Mouse (Mus musculus): ENCODE data around the gene Snap25. TPM values are rescaled to one million over a fixed set of nuclear protein-coding genes. Genes with fewer than 3 reads are reported as not detected.

Snap25 gene
- polyA plus RNA-seq, 1 experiment from 2014 or later = 9.5 TPM

- no peaks in the 10 kb centered on the region for H3K4me1 ChIP-seq (replicated peaks; ENCODE audit: control insufficient read depth, insufficient read depth, low read length)
- no peaks in the 10 kb centered on the region for H3K27me3 ChIP-seq (replicated peaks; ENCODE audit: control insufficient read depth, insufficient read depth, low read length)
- no peaks in the 10 kb centered on the region for H3K36me3 ChIP-seq (ENCODE audit: control insufficient read depth, insufficient read depth, low read length)
- WGBS = 76% methylated on average over 3 of the region's 3 CpGs
- H3K4me3 ChIP-seq (ENCODE audit: low read depth, low read length) = no peak overlapping the region
- no peak overlapping the region for H3K4me2 ChIP-seq (ENCODE audit: low read length)
- DNase-seq (ENCODE audit: low spot score) (no peak), ATAC-seq (replicated peaks; ENCODE audit: low FRiP score, low TSS enrichment, low read depth) (no peak)
- H3K9me3 ChIP-seq (ENCODE audit: control insufficient read depth, low read length) = no peaks in the 10 kb centered on the region
- no peak overlapping the region for H3K27ac ChIP-seq (ENCODE audit: low read depth)
- no peak overlapping the region for H3K9ac ChIP-seq (ENCODE audit: low read length)
These were observed 13.6 kb upstream of the Snap25 start for GRCm38 (mm10) chr2:136699429-136700227.

GRCm38 (mm10) chr2:136703376-136703775 is 9.9 kb upstream of the Snap25 start:
- 75% methylated on average over 2 of the region's 2 CpGs for WGBS
- DNase-seq (ENCODE audit: low spot score) = no peak
- H3K4me2 ChIP-seq (ENCODE audit: low read length) = no peak overlapping the region
- no peaks in the 10 kb centered on the region for H3K36me3 ChIP-seq (ENCODE audit: control insufficient read depth, insufficient read depth, low read length)
- H3K4me3 ChIP-seq (ENCODE audit: low read depth, low read length) = no peak overlapping the region
- H3K4me1 ChIP-seq (replicated peaks; ENCODE audit: control insufficient read depth, insufficient read depth, low read length) = no peaks in the 10 kb centered on the region
- H3K27ac ChIP-seq (ENCODE audit: low read depth) = no peak overlapping the region
- ATAC-seq (replicated peaks; ENCODE audit: low FRiP score, low TSS enrichment, low read depth) = no peak
- no peaks in the 10 kb centered on the region for H3K27me3 ChIP-seq (replicated peaks; ENCODE audit: control insufficient read depth, insufficient read depth, low read length)
- no peaks in the 10 kb centered on the region for H3K9me3 ChIP-seq (ENCODE audit: control insufficient read depth, low read length)
- H3K9ac ChIP-seq (ENCODE audit: low read length) = no peak overlapping the region

- ATAC-seq (replicated peaks; ENCODE audit: low FRiP score, low TSS enrichment, low read depth) = no peak
- WGBS = 52% methylated on average over 3 of the region's 3 CpGs
These were observed 2.1 kb upstream of the Snap25 start for GRCm38 (mm10) chr2:136711155-136711554.

GRCm38 (mm10) chr2:136711746-136712440 is 1.4 kb upstream of the Snap25 start:
- Histone ChIP-seq H3K9ac (ENCODE audit: low read length) (no peak overlapping the region), H3K4me1 (replicated peaks; ENCODE audit: control insufficient read depth, insufficient read depth, low read length) (0 out of 2 replicates have a peak, but pooled peaks cover 2% of the 10 kb centered on the region), H3K27me3 (replicated peaks; ENCODE audit: control insufficient read depth, insufficient read depth, low read length) (peaks cover 5% of the 10 kb centered on the region; the same call in 1 of the 2 replicates), H3K27ac (ENCODE audit: low read depth) (no peak overlapping the region), H3K36me3 (ENCODE audit: control insufficient read depth, insufficient read depth, low read length) (no peaks in the 10 kb centered on the region), H3K9me3 (ENCODE audit: control insufficient read depth, low read length) (no peaks in the 10 kb centered on the region), H3K4me2 (ENCODE audit: low read length) (peak overlapping the region; percentile 50), H3K4me3 (ENCODE audit: low read depth, low read length) (peak overlapping the region; percentile 4; the same call in 1 of the 2 replicates)
- ATAC-seq (replicated peaks; ENCODE audit: low FRiP score, low TSS enrichment, low read depth) (peak; percentile 41; the same call in 1 of the 2 replicates), DNase-seq (ENCODE audit: low spot score) (peak; percentile 56)
- WGBS = 4% methylated on average over 28 of the region's 28 CpGs

More at GRCm38 (mm10) chr2:136711155-136711554, 2.1 kb upstream of the Snap25 start:
- H3K27me3 ChIP-seq (replicated peaks; ENCODE audit: control insufficient read depth, insufficient read depth, low read length) = peaks cover 5% of the 10 kb centered on the region; the same call in 1 of the 2 replicates
- H3K9me3 ChIP-seq (ENCODE audit: control insufficient read depth, low read length) = no peaks in the 10 kb centered on the region
- H3K27ac ChIP-seq (ENCODE audit: low read depth) = no peak overlapping the region
- H3K9ac ChIP-seq (ENCODE audit: low read length) = no peak overlapping the region
- no peak overlapping the region for H3K4me2 ChIP-seq (ENCODE audit: low read length)
- no peak for DNase-seq (ENCODE audit: low spot score)
- H3K4me3 ChIP-seq (ENCODE audit: low read depth, low read length) = no peak overlapping the region
- H3K4me1 ChIP-seq (replicated peaks; ENCODE audit: control insufficient read depth, insufficient read depth, low read length) = 0 out of 2 replicates have a peak, but pooled peaks cover 2% of the 10 kb centered on the region
- no peaks in the 10 kb centered on the region for H3K36me3 ChIP-seq (ENCODE audit: control insufficient read depth, insufficient read depth, low read length)

GRCm38 (mm10) chr2:136712441-136713015 is 725 bp upstream of the Snap25 start:
- Histone ChIP-seq H3K9ac (ENCODE audit: low read length) (no peak overlapping the region), H3K27me3 (replicated peaks; ENCODE audit: control insufficient read depth, insufficient read depth, low read length) (peaks cover 5% of the 10 kb centered on the region; the same call in 1 of the 2 replicates), H3K4me3 (ENCODE audit: low read depth, low read length) (peak overlapping the region; percentile 32), H3K4me2 (ENCODE audit: low read length) (peak overlapping the region; percentile 50), H3K4me1 (replicated peaks; ENCODE audit: control insufficient read depth, insufficient read depth, low read length) (0 out of 2 replicates have a peak, but pooled peaks cover 2% of the 10 kb centered on the region), H3K27ac (ENCODE audit: low read depth) (no peak overlapping the region), H3K9me3 (ENCODE audit: control insufficient read depth, low read length) (no peaks in the 10 kb centered on the region), H3K36me3 (ENCODE audit: control insufficient read depth, insufficient read depth, low read length) (no peaks in the 10 kb centered on the region)
- ATAC-seq (replicated peaks; ENCODE audit: low FRiP score, low TSS enrichment, low read depth) (no peak), DNase-seq (ENCODE audit: low spot score) (peak; percentile 53)
- WGBS = 3% methylated on average over 13 of the region's 13 CpGs

- no peaks in the 10 kb centered on the region for H3K36me3 ChIP-seq (ENCODE audit: control insufficient read depth, insufficient read depth, low read length)
- no peak overlapping the region for H3K9ac ChIP-seq (ENCODE audit: low read length)
- peak; percentile 95 for DNase-seq (ENCODE audit: low spot score)
- peak overlapping the region; percentile 50 for H3K4me2 ChIP-seq (ENCODE audit: low read length)
- 1% methylated on average over 22 of the region's 22 CpGs for WGBS
- no peaks in the 10 kb centered on the region for H3K9me3 ChIP-seq (ENCODE audit: control insufficient read depth, low read length)
- no peak overlapping the region for H3K27ac ChIP-seq (ENCODE audit: low read depth)
- peak; percentile 90 for ATAC-seq (replicated peaks; ENCODE audit: low FRiP score, low TSS enrichment, low read depth)
- peak overlapping the region; percentile 32; the same call in 1 of the 2 replicates for H3K4me3 ChIP-seq (ENCODE audit: low read depth, low read length)
- 0 out of 2 replicates have a peak, but pooled peaks cover 2% of the 10 kb centered on the region for H3K4me1 ChIP-seq (replicated peaks; ENCODE audit: control insufficient read depth, insufficient read depth, low read length)
- H3K27me3 ChIP-seq (replicated peaks; ENCODE audit: control insufficient read depth, insufficient read depth, low read length) = peaks cover 5% of the 10 kb centered on the region; the same call in 1 of the 2 replicates
These were observed 757 bp downstream of the Snap25 start for GRCm38 (mm10) chr2:136714008-136714411.

DNA sequence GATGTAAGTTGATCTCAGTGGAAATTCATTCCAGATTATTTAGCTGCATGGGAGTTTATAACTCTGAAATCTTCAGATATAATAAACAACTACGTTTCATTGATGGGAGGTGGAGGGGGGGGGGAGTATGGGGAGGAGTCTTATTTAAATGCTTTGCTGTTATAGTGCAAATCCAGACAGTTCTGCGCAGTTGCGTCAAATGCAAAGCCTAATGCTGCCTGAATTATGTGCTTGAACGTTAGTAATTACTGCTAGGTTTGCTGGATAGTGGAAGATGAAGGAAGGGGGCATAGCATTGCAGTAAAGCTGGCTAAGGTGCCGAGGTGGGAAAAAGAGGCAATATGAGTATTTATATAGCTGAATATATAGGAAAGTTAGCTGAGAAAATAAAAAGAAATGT is 2.3 kb downstream of the Snap25 start:
- 0 out of 2 replicates have a peak, but pooled peaks cover 2% of the 10 kb centered on the region for H3K4me1 ChIP-seq (replicated peaks; ENCODE audit: control insufficient read depth, insufficient read depth, low read length)
- no peak overlapping the region for H3K27ac ChIP-seq (ENCODE audit: low read depth)
- H3K9me3 ChIP-seq (ENCODE audit: control insufficient read depth, low read length) = no peaks in the 10 kb centered on the region
- H3K4me2 ChIP-seq (ENCODE audit: low read length) = no peak overlapping the region
- no peak overlapping the region for H3K4me3 ChIP-seq (ENCODE audit: low read depth, low read length)
- DNase-seq (ENCODE audit: low spot score) = no peak
- no peaks in the 10 kb centered on the region for H3K36me3 ChIP-seq (ENCODE audit: control insufficient read depth, insufficient read depth, low read length)
- peaks cover 5% of the 10 kb centered on the region; the same call in 1 of the 2 replicates for H3K27me3 ChIP-seq (replicated peaks; ENCODE audit: control insufficient read depth, insufficient read depth, low read length)
- no peak for ATAC-seq (replicated peaks; ENCODE audit: low FRiP score, low TSS enrichment, low read depth)
- no peak overlapping the region for H3K9ac ChIP-seq (ENCODE audit: low read length)
- WGBS = 74% methylated on average over 5 of the region's 5 CpGs

- Histone ChIP-seq H3K36me3 (ENCODE audit: control insufficient read depth, insufficient read depth, low read length) (no peaks in the 10 kb centered on the region), H3K27me3 (replicated peaks; ENCODE audit: control insufficient read depth, insufficient read depth, low read length) (peaks cover 3% of the 10 kb centered on the region; the same call in 1 of the 2 replicates), H3K9ac (ENCODE audit: low read length) (no peak overlapping the region), H3K4me1 (replicated peaks; ENCODE audit: control insufficient read depth, insufficient read depth, low read length) (0 out of 2 replicates have a peak, but pooled peaks cover 2% of the 10 kb centered on the region), H3K27ac (ENCODE audit: low read depth) (no peak overlapping the region), H3K4me2 (ENCODE audit: low read length) (no peak overlapping the region), H3K4me3 (ENCODE audit: low read depth, low read length) (no peak overlapping the region), H3K9me3 (ENCODE audit: control insufficient read depth, low read length) (no peaks in the 10 kb centered on the region)
- WGBS = 86% methylated on average over 1 of the region's 1 CpGs
- ATAC-seq (replicated peaks; ENCODE audit: low FRiP score, low TSS enrichment, low read depth) (no peak), DNase-seq (ENCODE audit: low spot score) (no peak)
These were observed 3.1 kb downstream of the Snap25 start for GRCm38 (mm10) chr2:136716400-136716799.
